Mouse (Mus musculus) embryonic fibroblast, embryonic 13.5 days (primary cell): ENCODE measurements around the gene Gna14.

Experiments
- CTCF ChIP-seq: IDR thresholded peaks from 2 replicates; pipeline ENCODE4 v1.5.1; 2011; ENCODE audit warnings: mild to moderate bottlenecking, control low read depth, low read length, moderate library complexity, borderline replicate concordance; ENCODE audit not compliant: insufficient read depth
- POLR2A ChIP-seq: IDR thresholded peaks from 2 replicates; pipeline ENCODE4 v1.6.1; 2011; ENCODE audit warnings: low read depth, mild to moderate bottlenecking, control low read depth, low read length, moderate library complexity

DNA sequence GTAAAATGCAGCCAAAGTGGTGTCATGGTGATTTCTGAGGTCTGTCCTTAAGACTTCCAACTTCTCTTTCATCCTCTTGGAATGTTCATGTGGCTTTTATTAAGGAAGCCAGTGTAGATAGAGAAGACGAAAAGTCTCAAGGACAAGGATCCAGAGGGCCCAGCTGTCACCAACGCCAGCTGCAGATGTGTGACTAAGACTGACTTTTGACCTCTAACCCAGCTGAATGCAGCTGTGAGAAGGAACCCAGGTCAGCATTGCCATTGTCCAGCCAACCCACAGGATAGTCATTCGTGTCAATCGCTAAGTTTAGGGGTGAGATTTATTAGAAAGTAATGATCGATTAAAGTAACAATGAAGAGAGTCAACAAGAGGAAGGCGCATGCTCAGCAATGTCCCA, 32.5 kb upstream of the Gna14 start:
- TF ChIP-seq CTCF: no peak
- TF ChIP-seq POLR2A: no peak
